19 mouse cellular contexts compared by ENCODE assay signal in genomic region chr2:116165871-116166770, GRCm38 (mm10).
DNase-seq lines count a peak whose midpoint lies in the region; ATAC-seq and TF ChIP-seq lines count a peak whose summit lies in the region.
"Had no signal": no experiment of that assay in that cellular context is flagged by ENCODE, and none has a peak within 500 bp of the region (broad histone marks: within the 10 kb centered on the region; RNA-seq: fewer than 3 reads in every experiment).

No protein-coding gene starts in this region.

- DNase-seq in heart, postnatal 36 days: no peak
- DNase-seq in liver, embryonic 11.5 days (ENCODE audit: low spot score): no peak
- DNase-seq in liver: no peak
- no peak for DNase-seq in stomach, postnatal 0 days (ENCODE audit: low spot score)
- DNase-seq in urinary bladder, postnatal 25 days (ENCODE audit: low spot score): no peak
- DNase-seq in thymus, postnatal 25 days: no peak
- DNase-seq: adrenal gland, adult 8-10 months; B cell, adult 2 months; cerebellum, adult 11 months; cerebellum, postnatal 25 days; heart, adult 18-20 months; kidney, adult 8-10 months; lung, postnatal 36 days; thymus, adult 2 months had no signal

- no peaks in the 10 kb centered on the region for H3K27me3 ChIP-seq in heart, embryonic 12.5 days (replicated peaks)
- H3K27me3 ChIP-seq in liver, embryonic 11.5 days (replicated peaks; ENCODE audit: control insufficient read depth, insufficient read depth, low read length): no peaks in the 10 kb centered on the region
- no peaks in the 10 kb centered on the region for H3K27me3 ChIP-seq in stomach, embryonic 15.5 days (replicated peaks)
- no peaks in the 10 kb centered on the region for H3K27me3 ChIP-seq in stomach, postnatal 0 days (ENCODE audit: control insufficient read depth, insufficient read depth, low read length)
- H3K27me3 ChIP-seq: limb, embryonic 13.5 days had no signal

- no peak for TF ChIP-seq EP300 in stomach, postnatal 0 days (optimal IDR thresholded peaks at IDR 0.05)

- H3K4me1 ChIP-seq in heart, embryonic 12.5 days (replicated peaks): no peaks in the 10 kb centered on the region
- H3K4me1 ChIP-seq in liver, embryonic 11.5 days (replicated peaks; ENCODE audit: control insufficient read depth, insufficient read depth, low read length): no peaks in the 10 kb centered on the region
- no peaks in the 10 kb centered on the region for H3K4me1 ChIP-seq in stomach, embryonic 15.5 days
- H3K4me1 ChIP-seq in stomach, postnatal 0 days (replicated peaks; ENCODE audit: control insufficient read depth, insufficient read depth): no peaks in the 10 kb centered on the region
- H3K4me1 ChIP-seq: limb, embryonic 13.5 days had no signal

- no peak overlapping the region for H3K9ac ChIP-seq in heart, embryonic 12.5 days
- no peak overlapping the region for H3K9ac ChIP-seq in liver, embryonic 11.5 days (ENCODE audit: low read depth, low read length)
- H3K9ac ChIP-seq in stomach, embryonic 15.5 days: no peak overlapping the region
- no peak overlapping the region for H3K9ac ChIP-seq in stomach, postnatal 0 days (ENCODE audit: low read length)
- H3K9ac ChIP-seq: limb, embryonic 13.5 days had no signal

- TF ChIP-seq CTCF in stomach, postnatal 0 days (IDR thresholded peaks at IDR 0.05; ENCODE audit: low read depth): no peak

- H3K9me3 ChIP-seq in heart, embryonic 12.5 days (replicated peaks): no peaks in the 10 kb centered on the region
- no peaks in the 10 kb centered on the region for H3K9me3 ChIP-seq in liver, embryonic 11.5 days (ENCODE audit: control insufficient read depth, low read length)
- no peaks in the 10 kb centered on the region for H3K9me3 ChIP-seq in stomach, embryonic 15.5 days
- no peaks in the 10 kb centered on the region for H3K9me3 ChIP-seq in stomach, postnatal 0 days (ENCODE audit: control insufficient read depth, low read length)
- H3K9me3 ChIP-seq: limb, embryonic 13.5 days had no signal

- 80% methylated on average over 16 of the region's 16 CpGs for WGBS in heart, embryonic 12.5 days
- WGBS in liver, embryonic 11.5 days: 87% methylated on average over 16 of the region's 16 CpGs
- 88% methylated on average over 16 of the region's 16 CpGs for WGBS in stomach, embryonic 15.5 days
- WGBS in stomach, postnatal 0 days: 87% methylated on average over 16 of the region's 16 CpGs

- no peak overlapping the region for H3K4me3 ChIP-seq in heart, embryonic 12.5 days
- H3K4me3 ChIP-seq in liver, embryonic 11.5 days (ENCODE audit: low read depth, low read length): no peak overlapping the region
- no peak overlapping the region for H3K4me3 ChIP-seq in stomach, embryonic 15.5 days (replicated peaks)
- no peak overlapping the region for H3K4me3 ChIP-seq in stomach, postnatal 0 days (ENCODE audit: low read depth, low read length)
- H3K4me3 ChIP-seq: left cerebral cortex, adult 2 months; limb, embryonic 13.5 days had no signal

- 0 out of 2 replicates have a peak, but pooled peaks have one; percentile 18 for ATAC-seq in heart, embryonic 12.5 days (ENCODE audit: insufficient number of reproducible peaks, low FRiP score)
- ATAC-seq in liver, embryonic 11.5 days (replicated peaks; ENCODE audit: low FRiP score): peak; percentile 36; the same call in 1 of the 2 replicates
- ATAC-seq in stomach, embryonic 15.5 days (ENCODE audit: insufficient read depth, low FRiP score, low read depth): peak; percentile 18; the same call in 1 of the 2 replicates
- no peak for ATAC-seq in stomach, postnatal 0 days (ENCODE audit: low FRiP score, low TSS enrichment)
- ATAC-seq: inflammation-experienced regulatory T-cells, adult 6 months had no signal

- no peaks in the 10 kb centered on the region for H3K36me3 ChIP-seq in heart, embryonic 12.5 days
- no peaks in the 10 kb centered on the region for H3K36me3 ChIP-seq in liver, embryonic 11.5 days (ENCODE audit: control insufficient read depth, insufficient read depth, low read length)
- H3K36me3 ChIP-seq in stomach, embryonic 15.5 days: no peaks in the 10 kb centered on the region
- no peaks in the 10 kb centered on the region for H3K36me3 ChIP-seq in stomach, postnatal 0 days (ENCODE audit: control insufficient read depth, insufficient read depth, low read length)
- H3K36me3 ChIP-seq: limb, embryonic 13.5 days had no signal

- H3K27ac ChIP-seq in heart, embryonic 12.5 days (ENCODE audit: poor library complexity, severe bottlenecking): no peak overlapping the region
- no peak overlapping the region for H3K27ac ChIP-seq in liver, embryonic 11.5 days (ENCODE audit: low read depth, low read length)
- H3K27ac ChIP-seq in stomach, embryonic 15.5 days: no peak overlapping the region
- H3K27ac ChIP-seq in stomach, postnatal 0 days (replicated peaks): no peak overlapping the region
- H3K27ac ChIP-seq: left cerebral cortex, adult 2 months; limb, embryonic 13.5 days had no signal

- H3K4me2 ChIP-seq in heart, embryonic 12.5 days: no peak overlapping the region
- H3K4me2 ChIP-seq in liver, embryonic 11.5 days: no peak overlapping the region
- no peak overlapping the region for H3K4me2 ChIP-seq in stomach, embryonic 15.5 days
- no peak overlapping the region for H3K4me2 ChIP-seq in stomach, postnatal 0 days (replicated peaks; ENCODE audit: low read depth)
- H3K4me2 ChIP-seq: limb, embryonic 13.5 days had no signal

- intact Hi-C loops in heart, postnatal 36 days (cut with DNase I): no loop called here
